Mouse (Mus musculus): ENCODE measurements around the gene Ankub1.
A peak's percentile ranks its signal among the peaks of the same experiment; 100 is the strongest.

Ankub1 gene

DNA sequence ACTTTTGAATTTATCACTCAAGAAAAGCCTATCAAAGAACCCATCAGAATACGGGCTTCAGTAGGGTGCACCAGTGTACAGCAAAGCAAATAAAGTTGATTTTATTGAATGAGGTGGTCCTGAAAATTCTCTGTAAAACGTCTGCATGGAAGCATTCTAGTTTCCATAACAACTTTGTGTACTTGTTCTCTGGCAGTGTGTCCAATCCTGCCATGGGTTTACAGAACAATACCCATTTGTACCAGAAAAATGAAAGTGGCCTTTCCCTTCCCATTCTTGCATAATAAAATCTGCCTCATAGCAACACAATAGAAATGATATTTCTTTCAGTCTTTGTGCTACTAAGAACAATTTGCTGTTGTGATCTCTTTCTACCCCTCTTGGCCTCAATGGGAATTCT lies at the start of gene Ankub1:
Gene Ankub1, minus strand, starts transcription at position 81 of the 400 bp plus-strand sequence.
- no peak for DNase-seq (ENCODE audit: low read depth)

DNA sequence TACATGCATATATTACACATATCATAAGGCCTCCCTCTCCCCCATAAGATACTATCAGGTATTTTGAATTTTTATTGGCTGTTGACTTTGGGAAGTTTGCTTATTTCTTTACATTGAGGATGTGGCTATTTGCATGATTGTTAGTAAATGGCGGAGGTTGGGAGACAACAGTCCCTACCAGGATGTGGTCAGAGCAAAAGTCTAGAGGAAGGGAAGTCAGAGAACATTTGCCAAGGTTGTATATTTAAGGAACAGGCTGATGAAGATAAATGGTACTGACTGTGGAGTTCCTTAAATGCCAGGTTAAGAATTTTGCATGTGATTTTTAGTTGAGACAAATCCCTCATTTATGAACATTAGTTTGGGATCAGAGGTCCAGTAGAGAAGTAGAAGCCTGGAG lies 47.2 kb upstream of the Ankub1 start:
- no peak for DNase-seq (ENCODE audit: low read depth)

DNA sequence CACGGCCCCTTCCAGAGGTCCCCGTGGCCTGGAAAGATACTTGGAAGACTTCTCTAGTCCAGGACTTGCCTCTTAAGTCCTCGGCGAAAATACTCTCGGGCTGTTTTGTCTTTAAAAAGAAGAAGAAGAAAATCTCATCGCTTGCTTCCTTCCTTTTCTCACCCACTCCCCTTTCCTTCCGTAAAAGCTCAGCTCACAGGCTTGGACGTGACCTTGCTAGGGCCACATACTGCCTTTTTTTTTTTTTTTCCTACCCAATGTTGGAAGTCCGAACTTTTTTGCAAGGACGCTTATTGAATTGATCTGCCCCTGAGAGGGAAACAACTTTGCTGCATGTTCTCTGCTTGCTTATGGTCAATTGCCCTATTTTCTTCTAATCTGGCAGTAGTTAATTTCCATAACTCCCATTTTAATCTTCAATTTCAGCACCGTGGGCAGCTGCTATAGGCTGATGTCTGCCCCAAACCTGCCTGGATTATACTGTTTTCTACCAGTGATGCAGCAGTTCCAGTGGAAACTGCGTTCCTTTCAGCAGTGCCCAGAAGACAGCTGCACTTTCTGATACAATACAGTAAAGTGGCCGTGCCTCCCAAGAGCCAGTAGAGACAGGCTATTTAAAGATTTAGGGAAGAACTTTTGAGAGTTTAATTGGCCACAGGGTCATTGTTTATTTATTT lies 44.0 kb upstream of the Ankub1 start:
- no peak for DNase-seq (ENCODE audit: low read depth)

DNA sequence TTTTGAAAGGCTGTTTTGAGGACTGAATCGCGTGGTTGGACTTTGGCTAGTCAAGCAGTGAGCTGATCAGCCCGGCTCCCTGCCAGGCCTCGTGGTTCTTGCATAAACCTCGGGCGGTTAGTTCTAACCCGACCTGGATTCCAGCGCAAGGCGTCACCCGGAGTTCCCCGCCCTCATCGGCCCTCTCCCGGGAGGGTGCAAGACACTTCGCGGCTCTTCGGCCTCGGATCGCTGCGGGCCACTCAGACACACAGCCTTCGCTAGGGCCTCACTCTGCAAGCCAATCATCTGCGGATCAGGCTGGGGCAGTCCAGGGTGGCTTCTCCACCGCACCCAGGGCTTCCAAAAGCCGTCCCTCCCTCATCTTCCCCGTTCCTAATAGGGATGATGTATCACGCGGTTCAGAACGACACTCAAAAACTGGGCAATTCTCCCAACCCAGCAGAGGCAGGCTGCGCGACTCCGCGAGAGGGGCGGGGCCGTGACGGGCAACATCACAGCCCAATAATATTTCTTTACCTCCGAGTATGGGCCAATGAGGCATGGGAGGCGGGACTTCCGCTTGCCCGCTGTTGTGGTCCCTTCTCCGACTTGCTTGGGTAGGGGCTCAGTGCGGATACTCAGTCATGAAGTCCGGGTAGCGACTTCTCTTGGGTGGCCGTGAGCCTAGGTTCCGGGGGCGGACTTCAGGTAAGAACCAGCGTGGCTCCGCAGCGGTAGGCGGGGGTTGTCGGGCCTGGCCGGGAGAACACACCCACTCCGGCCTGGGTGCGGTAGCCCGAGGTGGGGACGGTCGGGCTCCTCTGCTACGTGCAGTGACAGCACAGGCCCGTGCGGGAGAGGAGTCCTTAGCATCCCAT lies 43.1 kb upstream of the Ankub1 start, which contains the start of gene Rnf13:
Gene Rnf13, plus strand, starts transcription at position 552 of the 860 bp plus-strand sequence.
- DNase-seq (ENCODE audit: low read depth): peak; percentile 81

DNA sequence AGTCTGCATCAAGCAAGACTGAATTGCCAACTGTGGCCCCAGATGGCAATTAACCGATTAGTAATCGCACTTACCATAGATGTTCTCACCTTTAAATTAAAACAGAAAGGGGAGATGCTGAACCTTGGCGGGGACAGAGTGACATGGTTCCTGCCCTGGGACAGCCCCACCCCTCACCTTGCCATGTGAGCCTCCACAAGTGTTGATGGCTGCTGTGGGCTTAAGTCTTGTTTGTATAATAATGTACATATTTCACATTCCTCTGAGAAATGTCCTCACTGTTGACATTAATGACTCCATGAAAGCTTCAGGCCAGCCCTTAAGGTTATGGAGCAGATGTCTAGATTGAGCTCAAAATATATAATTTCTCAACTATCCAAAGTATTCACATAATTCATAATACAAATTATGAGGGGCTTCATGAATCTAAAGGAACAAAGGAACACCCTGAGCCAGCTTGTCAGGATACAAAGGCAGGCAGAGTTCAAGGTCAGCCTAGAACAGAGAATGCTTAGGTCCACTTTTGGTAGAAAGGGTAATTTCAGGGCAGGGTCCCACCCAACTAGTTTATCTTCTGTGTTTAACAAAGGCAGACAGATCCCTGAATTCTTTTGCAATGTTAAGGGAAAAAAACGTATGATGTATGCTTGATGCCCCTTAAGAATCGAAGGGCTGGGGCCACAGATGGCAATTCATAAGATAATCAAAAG lies 39.8 kb upstream of the Ankub1 start:
- no peak for DNase-seq (ENCODE audit: low read depth)

DNA sequence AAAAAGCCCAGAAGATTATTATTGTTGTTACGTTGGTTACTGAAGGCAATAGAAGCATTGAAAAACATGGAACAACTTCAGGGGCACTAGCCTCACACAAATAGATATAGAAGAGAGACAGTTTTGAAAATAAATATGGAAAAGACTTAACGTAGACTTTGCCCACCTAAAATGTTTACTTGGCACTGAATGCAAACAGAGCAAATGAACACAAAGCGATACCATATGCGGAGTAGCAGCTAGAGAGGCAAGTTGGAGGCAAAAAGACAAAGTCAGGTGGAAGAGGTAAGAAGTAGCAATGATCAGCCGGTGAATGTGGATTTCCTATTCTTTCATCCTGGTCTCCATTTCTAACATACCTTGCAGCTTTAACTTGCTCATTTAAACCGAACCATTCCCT lies 21.6 kb upstream of the Ankub1 start:
- DNase-seq (ENCODE audit: low read depth): no peak

DNA sequence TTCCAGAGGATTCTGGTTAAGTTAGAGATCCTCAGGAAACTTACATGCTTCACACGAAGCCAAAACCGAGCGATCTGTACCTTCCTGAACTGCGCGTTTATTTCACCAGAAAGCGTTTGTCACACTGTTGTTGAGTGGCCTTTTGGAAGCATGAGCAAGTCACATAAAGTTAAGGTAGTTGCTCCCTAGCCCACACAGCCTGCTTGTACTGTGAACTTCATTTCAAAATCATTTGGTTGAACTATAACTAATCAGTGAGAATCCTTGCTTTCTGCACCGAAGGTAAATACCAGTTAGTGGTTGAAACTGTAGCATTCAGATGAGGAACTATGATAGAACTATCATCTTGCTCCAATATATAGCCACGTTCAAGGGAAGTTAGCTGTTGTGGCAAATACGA lies 4.2 kb upstream of the Ankub1 start:
- DNase-seq (ENCODE audit: low read depth): no peak

DNA sequence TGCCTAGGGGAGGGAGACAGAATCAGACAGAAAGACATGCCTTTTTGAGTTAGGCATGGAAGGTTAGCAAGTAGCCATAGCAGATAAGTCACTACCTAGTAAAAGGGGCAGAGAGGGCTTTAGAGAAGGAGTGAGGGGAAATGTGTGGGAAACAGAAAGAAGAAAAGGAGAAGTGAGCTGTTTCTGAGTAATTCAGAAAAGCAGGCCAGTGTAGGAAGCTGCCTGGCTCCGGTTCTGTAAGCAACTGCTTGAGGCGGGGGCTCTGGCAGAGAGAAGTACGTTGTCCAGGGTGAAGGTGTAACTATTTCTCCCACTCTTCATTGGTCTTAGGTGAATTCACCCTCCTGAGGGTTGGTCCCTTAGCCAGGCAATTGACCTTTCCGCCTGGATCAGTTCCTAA lies 3.6 kb upstream of the Ankub1 start:
- DNase-seq (ENCODE audit: low read depth): no peak

DNA sequence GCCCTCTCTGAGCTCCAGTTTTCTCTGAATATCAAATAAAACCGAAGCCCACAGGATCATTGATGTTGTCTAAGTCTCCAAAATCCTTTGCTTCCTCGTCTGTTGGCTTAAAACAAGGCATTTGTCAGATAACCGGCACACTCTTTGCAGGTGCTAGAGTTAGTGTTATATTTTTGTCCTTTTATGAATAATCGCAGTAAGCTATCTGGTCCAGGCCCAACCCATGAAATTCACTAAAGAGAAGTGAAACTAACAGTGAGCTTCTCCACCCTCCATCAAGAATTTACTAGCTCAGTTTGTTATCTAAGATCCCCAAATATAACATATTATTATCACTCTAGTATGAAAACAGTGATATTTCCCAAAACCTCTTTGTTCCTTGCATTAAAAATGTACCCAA lies 827 bp downstream of the Ankub1 start:
- DNase-seq (ENCODE audit: low read depth): no peak

DNA sequence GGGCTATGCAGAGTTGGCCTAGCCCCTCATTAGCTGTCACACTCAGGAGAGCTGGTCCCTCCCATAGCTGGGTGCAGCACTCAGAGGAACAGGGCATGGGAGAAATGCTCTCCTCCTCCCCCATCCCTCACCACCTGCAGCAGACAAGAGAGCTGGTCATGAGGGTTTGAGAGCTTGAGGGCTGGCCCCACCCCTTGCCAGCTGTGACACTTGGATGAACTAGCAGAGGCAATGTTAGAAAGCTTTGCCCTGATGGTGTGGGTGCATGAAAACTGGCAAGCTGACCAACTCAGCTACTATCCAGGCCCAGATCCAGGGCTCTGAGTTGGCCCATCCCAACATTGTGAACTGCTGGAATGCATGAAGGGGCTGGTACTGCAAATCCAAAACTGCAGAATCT lies 14.8 kb downstream of the Ankub1 start:
- DNase-seq (ENCODE audit: low read depth): no peak

DNA sequence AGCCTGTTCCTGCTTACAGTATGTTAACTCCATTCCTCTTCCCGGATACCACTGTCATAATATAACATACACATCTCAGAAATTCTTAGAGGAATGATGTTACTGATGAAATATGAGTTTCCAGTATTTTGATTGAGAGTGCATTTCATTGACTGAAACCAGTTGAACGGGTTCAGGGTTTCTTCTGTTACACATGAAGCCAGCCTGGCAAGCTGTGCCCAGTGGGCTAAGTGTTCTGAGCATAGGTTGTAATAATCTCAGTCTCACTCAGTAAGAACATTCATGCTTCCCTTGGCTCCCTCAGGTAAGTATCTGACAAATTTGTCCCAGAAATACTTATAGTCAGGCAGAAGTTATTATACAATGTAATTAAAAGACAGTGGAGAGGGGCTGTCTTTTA lies 18.5 kb downstream of the Ankub1 start:
- no peak for DNase-seq (ENCODE audit: low read depth)

DNA sequence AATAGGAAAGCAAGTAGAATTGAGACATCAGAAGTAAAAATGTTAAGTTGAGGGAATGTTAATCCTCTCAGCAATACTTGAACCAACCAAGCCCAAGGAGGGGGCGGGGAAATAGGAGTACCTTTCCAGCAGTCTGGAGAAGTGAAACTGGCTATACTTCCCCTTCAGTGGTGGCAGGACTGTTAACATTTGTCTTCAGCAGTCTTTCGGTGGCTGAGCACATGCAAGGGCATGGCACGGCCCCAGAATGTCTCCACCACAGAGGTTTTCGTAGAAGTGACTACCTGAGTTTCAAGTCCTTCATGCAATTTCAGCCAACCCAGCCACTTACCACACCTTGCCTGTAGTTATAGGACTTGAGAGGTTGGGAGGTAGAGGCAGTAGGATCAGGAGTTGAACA lies 19.0 kb downstream of the Ankub1 start:
- DNase-seq (ENCODE audit: low read depth): no peak

DNA sequence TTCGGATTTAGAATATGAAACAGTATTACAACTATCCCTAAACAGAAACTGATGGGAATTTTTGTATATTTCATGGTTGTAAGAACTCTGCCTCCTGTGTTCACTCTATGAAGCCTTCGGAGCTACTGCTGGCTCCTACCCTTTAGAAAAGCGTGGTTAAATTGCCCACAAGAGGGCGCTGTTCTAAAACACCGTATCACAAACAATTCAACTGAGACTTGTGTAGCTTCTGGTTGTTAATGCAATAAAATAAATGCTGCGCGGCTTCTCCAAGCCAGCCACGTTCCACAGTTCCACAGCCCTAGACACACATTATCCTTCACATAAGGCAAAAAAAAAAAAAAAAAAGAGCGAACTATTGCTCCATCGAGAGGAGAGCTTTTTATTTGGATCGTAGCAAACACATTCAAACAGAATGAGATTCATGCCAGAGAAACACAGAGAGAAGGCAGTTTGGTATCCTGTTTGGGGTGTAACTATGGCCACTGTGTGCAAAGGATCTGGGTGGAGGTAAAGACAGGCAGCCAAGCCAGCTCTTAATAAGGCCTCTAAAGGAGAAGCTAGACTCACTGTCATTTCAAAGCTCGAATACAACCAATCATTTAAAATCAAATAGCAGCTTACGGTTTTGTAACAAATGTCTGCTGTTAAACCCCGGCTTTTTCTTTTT lies 25.4 kb downstream of the Ankub1 start:
- no peak for DNase-seq (ENCODE audit: low read depth)

DNA sequence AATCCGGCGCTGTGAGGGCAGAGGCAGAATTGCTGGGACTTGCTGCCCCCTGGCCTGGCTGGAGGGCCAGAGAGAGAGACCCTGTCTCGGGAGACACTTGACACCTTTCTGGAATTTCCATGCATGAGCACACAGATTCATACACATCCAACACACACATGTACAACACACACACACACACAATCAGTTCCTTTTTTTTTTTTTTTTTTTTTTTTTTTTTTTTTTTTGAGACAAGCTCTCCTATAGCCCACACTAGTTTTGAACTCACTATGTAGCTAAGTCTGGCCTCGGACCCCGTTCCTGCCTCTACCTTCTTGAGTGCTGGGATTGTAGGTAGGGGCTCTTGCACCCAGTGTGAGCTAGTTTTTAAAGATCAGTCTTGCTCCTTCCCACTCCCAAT lies 26.7 kb downstream of the Ankub1 start:
- DNase-seq (ENCODE audit: low read depth): no peak

DNA sequence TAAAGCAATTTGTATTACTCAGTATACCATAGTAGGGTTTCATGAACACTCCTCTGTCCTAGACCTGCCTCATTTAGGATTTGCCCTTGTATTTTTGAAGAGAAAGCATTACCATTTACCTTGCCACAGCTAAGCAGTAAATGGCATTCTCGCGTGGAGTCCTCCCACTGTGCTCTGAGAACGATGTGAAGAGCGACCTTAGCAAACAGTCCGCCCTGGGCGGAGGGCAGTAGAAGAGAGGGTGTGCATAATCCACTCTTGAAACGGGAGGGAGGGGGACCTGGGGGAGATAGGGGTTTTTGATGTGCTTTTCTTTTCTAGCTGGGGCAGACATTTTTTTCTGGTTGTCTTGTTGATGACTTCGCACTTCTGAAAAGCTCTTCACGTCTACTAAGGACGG lies 27.9 kb downstream of the Ankub1 start:
- no peak for DNase-seq (ENCODE audit: low read depth)

DNA sequence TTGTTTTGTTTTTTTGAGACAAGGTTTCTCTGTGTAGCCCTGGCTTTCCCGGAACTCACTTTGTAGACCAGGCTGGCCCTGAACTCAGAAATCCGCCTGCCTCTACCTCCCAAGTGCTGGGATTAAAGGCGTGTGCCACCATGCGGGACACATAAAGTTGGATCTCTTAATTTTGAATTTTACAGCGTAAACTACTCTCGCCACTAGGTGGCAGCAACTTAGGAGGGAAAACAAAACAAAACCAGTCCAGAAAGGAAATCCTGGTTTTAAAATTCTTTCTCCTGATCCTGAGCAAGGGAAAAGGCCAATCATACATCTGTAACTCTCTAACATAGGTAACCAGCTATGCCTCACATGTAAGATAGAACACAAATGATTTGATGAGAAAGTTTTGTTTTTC lies 28.9 kb downstream of the Ankub1 start:
- no peak for DNase-seq (ENCODE audit: low read depth)

DNA sequence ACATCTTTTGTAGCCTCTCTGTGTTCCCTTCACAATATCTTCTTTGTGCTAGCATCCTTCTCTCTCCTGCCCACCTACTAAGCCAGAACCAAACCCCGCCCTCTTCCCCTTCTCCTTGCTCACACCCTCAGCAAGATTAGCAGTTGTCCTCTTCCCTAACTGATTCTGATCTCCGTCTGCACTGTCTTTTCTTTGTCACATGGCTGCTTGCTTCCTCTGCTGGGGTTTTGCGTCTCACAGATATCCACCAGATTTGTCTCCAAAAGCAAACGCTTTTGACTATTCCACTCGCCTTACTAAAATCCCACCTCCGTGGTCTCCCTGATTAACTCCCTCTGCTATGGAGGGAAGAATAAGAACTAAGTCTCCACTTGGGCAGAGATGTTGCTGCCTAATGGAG lies 34.0 kb downstream of the Ankub1 start:
- DNase-seq (ENCODE audit: low read depth): no peak

DNA sequence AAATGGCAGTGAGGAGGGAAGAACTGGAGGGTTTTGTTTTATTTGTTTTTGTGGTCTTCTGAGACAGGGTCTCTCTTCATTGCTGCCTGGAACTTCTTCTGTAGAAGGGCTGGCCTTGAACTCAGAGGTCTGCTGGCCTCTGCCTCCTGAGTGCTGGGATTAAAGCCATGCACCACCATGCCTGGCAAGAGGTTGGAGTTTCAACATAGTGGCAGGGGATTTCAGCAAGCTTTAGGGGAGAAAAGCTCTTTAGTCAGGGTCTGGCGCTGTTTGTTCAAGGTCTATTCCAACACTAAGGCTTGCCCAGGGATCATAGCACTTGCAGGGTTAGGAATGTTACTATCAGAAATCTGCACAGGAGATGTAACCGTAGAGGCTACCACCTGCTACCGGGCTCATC lies 39.0 kb downstream of the Ankub1 start:
- no peak for DNase-seq (ENCODE audit: low read depth)

DNA sequence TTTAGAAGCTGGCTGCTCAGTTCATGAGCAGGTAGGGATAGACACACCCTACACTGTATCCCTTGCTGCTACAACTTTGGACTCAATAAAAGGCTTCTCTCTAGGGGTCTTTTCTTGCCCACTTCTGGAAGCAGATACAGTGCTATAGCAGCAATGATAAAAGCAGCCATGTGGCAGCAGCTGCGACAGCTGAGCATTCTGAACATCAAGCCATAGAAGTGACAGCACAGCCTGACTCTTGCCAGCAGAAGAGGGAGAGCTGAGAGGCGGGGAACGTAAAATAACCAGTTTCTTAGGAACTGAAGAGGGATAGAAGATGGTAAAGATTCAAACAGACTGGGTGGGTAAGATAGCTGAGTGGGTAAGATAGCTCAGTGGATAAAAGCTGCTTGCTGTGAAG lies 40.1 kb downstream of the Ankub1 start:
- no peak for DNase-seq (ENCODE audit: low read depth)

DNA sequence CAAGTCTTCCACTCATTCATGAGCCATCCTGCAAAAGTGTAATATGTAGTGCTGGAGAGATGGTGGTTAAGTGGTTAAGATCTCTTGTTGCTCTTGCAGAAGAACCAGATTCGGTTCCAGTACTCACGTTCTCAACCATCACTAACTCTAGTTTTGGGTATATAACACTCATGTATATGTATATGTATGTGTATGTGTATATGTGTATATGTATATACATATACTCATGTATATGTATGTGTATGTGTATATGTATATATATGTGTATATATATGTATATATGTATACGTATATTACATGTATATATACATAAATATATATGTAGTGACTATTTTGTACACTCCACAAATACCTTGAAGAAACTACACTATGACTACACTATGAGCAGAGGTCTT lies 40.7 kb downstream of the Ankub1 start:
- no peak for DNase-seq (ENCODE audit: low read depth)

DNA sequence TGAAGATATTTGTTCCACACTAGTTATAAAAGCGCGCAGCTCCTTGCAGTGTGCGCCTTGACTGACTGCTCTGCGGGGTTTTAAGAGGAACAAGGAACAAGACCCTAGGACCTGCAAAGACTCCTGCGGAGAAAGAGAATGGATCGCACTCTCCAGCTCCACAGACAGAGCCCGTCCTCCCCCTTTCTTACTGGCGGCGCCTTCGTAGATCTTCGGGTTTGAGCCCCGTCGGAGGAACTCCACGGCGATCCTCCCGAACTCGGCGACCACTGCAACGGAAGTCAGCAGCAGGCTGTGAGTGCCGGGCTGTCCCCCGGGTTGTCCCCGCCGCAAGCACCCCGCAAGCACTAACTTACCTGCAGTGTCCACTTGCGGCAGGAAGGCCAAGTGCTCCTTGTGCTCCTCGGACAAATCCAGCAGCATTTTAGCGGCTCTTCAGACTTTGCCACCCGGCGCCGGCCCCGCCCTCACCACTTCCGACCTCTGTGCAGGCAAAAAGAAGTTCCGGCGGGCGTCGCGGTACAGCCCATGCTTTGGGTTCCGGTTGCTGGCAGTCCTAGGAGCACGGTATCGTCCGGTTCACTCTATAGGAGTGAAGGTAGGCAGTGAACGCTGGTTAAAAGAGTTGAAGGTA lies 41.3 kb downstream of the Ankub1 start, which contains the start of gene Commd2:
Gene Commd2, minus strand, starts transcription at position 485 of the 634 bp plus-strand sequence.
- peak; percentile 83 for DNase-seq (ENCODE audit: low read depth)

DNA sequence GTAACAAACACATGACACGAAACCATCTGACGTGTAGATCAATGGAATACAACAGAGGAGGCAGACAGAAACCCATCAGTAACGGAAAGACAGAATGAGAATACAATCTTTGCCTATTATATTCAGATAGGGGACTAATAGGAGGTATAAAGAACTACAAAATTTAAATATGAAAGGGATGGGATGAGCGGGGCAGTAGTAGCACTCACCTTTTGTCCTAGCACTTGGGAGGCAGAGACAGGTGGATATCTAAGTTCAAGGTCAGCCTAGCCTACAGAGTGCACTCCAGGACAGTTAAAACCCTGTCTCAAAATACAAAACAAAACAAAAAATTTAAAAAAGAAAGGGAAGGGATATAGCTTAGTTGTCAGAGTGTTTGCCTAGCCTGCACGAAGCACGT lies 49.4 kb downstream of the Ankub1 start:
- no peak for DNase-seq (ENCODE audit: low read depth)
